Mouse (Mus musculus): ENCODE results near the gene Gm29797.

GRCm38 (mm10) chr2:181671984-181672383 is 15.2 kb downstream of the Gm29797 start:
- no peak for TF ChIP-seq POLR2A (IDR thresholded peaks at IDR 0.05; ENCODE audit: low read depth, low read length)
- TF ChIP-seq CTCF (IDR thresholded peaks at IDR 0.05; ENCODE audit: extremely low read depth, insufficient read depth, insufficient read length, insufficient replicate concordance), result no peak

Data from spleen, adult 2 months (tissue).